Mouse (Mus musculus) MN1 (cell line): ENCODE measurements around the gene Lamtor3.
"Not testable (repeated sequence)": the region's sequence is repeated elsewhere in the genome, so short reads cannot be mapped to it uniquely, and the experiment has no call there.

Experiments used
- DNase-seq: peaks from one replicate; pipeline ENCODE4 v3.0.0-alpha.2; 2016; ENCODE audit warnings: low spot score

Lamtor3 gene

GRCm38 (mm10) chr3:137918172-137918931 is at the start of gene Lamtor3:
Gene Lamtor3, plus strand, starts transcription at chr3:137918506.
- peak; percentile 87 for DNase-seq

- DNase-seq = no peak
Measured at GRCm38 (mm10) chr3:137869395-137869794, 48.9 kb upstream of the Lamtor3 start.

- DNase-seq = no peak
Measured at GRCm38 (mm10) chr3:137879313-137879712, 39.0 kb upstream of the Lamtor3 start.

GRCm38 (mm10) chr3:137880109-137880748 is 38.1 kb upstream of the Lamtor3 start:
- DNase-seq = no peak

GRCm38 (mm10) chr3:137881093-137881492 is 37.2 kb upstream of the Lamtor3 start:
- no peak for DNase-seq

- DNase-seq = no peak
Measured at GRCm38 (mm10) chr3:137887961-137888360, 30.3 kb upstream of the Lamtor3 start.

- DNase-seq = no peak
Measured at GRCm38 (mm10) chr3:137891089-137891488, 27.2 kb upstream of the Lamtor3 start.

GRCm38 (mm10) chr3:137892118-137892517 is 26.2 kb upstream of the Lamtor3 start:
- DNase-seq = no peak

- no peak for DNase-seq
Measured at GRCm38 (mm10) chr3:137893789-137894188, 24.5 kb upstream of the Lamtor3 start.

GRCm38 (mm10) chr3:137895196-137895595 is 23.1 kb upstream of the Lamtor3 start:
- no peak for DNase-seq

GRCm38 (mm10) chr3:137896386-137896785 is 21.9 kb upstream of the Lamtor3 start:
- DNase-seq = no peak

- DNase-seq = no peak
Measured at GRCm38 (mm10) chr3:137896867-137897266, 21.4 kb upstream of the Lamtor3 start.

GRCm38 (mm10) chr3:137897685-137898084 is 20.6 kb upstream of the Lamtor3 start:
- DNase-seq = no peak

GRCm38 (mm10) chr3:137900149-137900548 is 18.2 kb upstream of the Lamtor3 start:
- DNase-seq = no peak

- no peak for DNase-seq
Measured at GRCm38 (mm10) chr3:137913093-137913492, 5.2 kb upstream of the Lamtor3 start.

- not testable (repeated sequence) for DNase-seq
Measured at GRCm38 (mm10) chr3:137914567-137914966, 3.7 kb upstream of the Lamtor3 start.

GRCm38 (mm10) chr3:137917694-137918171 is 573 bp upstream of the Lamtor3 start:
- DNase-seq = no peak

GRCm38 (mm10) chr3:137918932-137919311 is 616 bp downstream of the Lamtor3 start:
- peak; percentile 49 for DNase-seq

GRCm38 (mm10) chr3:137919398-137919797 is 1.1 kb downstream of the Lamtor3 start:
- DNase-seq = no peak

GRCm38 (mm10) chr3:137920594-137920993 is 2.3 kb downstream of the Lamtor3 start:
- DNase-seq = no peak

GRCm38 (mm10) chr3:137927010-137927409 is 8.7 kb downstream of the Lamtor3 start:
- no peak for DNase-seq

- DNase-seq = no peak
Measured at GRCm38 (mm10) chr3:137929940-137930339, 11.6 kb downstream of the Lamtor3 start.

GRCm38 (mm10) chr3:137932748-137933147 is 14.4 kb downstream of the Lamtor3 start:
- DNase-seq = no peak
